Mouse (Mus musculus): ENCODE results near the gene Nudt17. TPM values are rescaled to one million over a fixed set of nuclear protein-coding genes. Genes with fewer than 3 reads are reported as not detected.
"Not testable (repeated sequence)": the region's sequence is repeated elsewhere in the genome, so short reads cannot be mapped to it uniquely, and the experiment has no call there.

The Nudt17 gene
- 16.6 and 20.0 TPM in 2 replicates for polyA plus RNA-seq (2016; fragmentation: Nextera tagmentation; extraction: Ambion mirVana)

GRCm38 (mm10) chr3:96707903-96708683, at the start of gene Nudt17:
Nudt17 (minus strand) TSS chr3:96708562.
- Histone ChIP-seq H3K4me3 (peak within 1 kb of the TSS; percentile 63), H3K27me3 (ENCODE audit: low read depth, poor library complexity, severe bottlenecking) (peaks cover 19% of the 10 kb centered on the region), H3K36me3 (peaks cover 66% of the 10 kb centered on the region), H3K4me1 (peaks cover 12% of the 10 kb centered on the region), H3K9me3 (replicated peaks) (no peaks in the 10 kb centered on the region), H3K27ac (replicated peaks) (peak within 1 kb of the TSS; percentile 68)
- DNase-seq (ENCODE audit: low spot score): peak; percentile 80
- 5% methylated on average over 42 of the region's 42 CpGs for WGBS

- Histone ChIP-seq H3K27me3 (ENCODE audit: low read depth, poor library complexity, severe bottlenecking) (no peaks in the 10 kb centered on the region), H3K36me3 (peaks cover 22% of the 10 kb centered on the region), H3K9me3 (replicated peaks) (no peaks in the 10 kb centered on the region), H3K4me3 (no peak overlapping the region), H3K27ac (replicated peaks) (no peak overlapping the region), H3K4me1 (no peaks in the 10 kb centered on the region)
- DNase-seq (ENCODE audit: low spot score): no peak
- 71% methylated on average over 7 of the region's 7 CpGs for WGBS
Observed at GRCm38 (mm10) chr3:96757691-96758090, 49.3 kb upstream of the Nudt17 start.

GRCm38 (mm10) chr3:96755935-96756334, 47.6 kb upstream of the Nudt17 start:
- whole genome bisulfite sequencing: 100% methylated on average over 1 of the region's 1 CpGs
- no peak overlapping the region for H3K27ac ChIP-seq (replicated peaks)
- H3K4me1 ChIP-seq: no peaks in the 10 kb centered on the region
- no peak overlapping the region for H3K4me3 ChIP-seq
- peaks cover 16% of the 10 kb centered on the region for H3K36me3 ChIP-seq
- H3K27me3 ChIP-seq (ENCODE audit: low read depth, poor library complexity, severe bottlenecking): no peaks in the 10 kb centered on the region
- no peak for DNase-seq (ENCODE audit: low spot score)
- no peaks in the 10 kb centered on the region for H3K9me3 ChIP-seq (replicated peaks)

- Histone ChIP-seq H3K27ac (replicated peaks) (no peak overlapping the region), H3K36me3 (no peaks in the 10 kb centered on the region; the same call in 1 of the 2 replicates), H3K27me3 (ENCODE audit: low read depth, poor library complexity, severe bottlenecking) (no peaks in the 10 kb centered on the region), H3K9me3 (replicated peaks) (no peaks in the 10 kb centered on the region), H3K4me1 (no peaks in the 10 kb centered on the region), H3K4me3 (no peak overlapping the region)
- 88% methylated on average over 1 of the region's 1 CpGs for WGBS
- DNase-seq (ENCODE audit: low spot score): no peak
Observed at GRCm38 (mm10) chr3:96746829-96747228, 38.5 kb upstream of the Nudt17 start.

GRCm38 (mm10) chr3:96744348-96744747, 36.0 kb upstream of the Nudt17 start:
- no peaks in the 10 kb centered on the region for H3K4me1 ChIP-seq
- no peaks in the 10 kb centered on the region for H3K27me3 ChIP-seq (ENCODE audit: low read depth, poor library complexity, severe bottlenecking)
- H3K27ac ChIP-seq (replicated peaks): no peak overlapping the region
- DNase-seq (ENCODE audit: low spot score): no peak
- H3K9me3 ChIP-seq (replicated peaks): no peaks in the 10 kb centered on the region
- no peaks in the 10 kb centered on the region; the same call in 1 of the 2 replicates for H3K36me3 ChIP-seq
- H3K4me3 ChIP-seq: no peak overlapping the region
- 96% methylated on average over 3 of the region's 3 CpGs for WGBS

- not testable (repeated sequence) for H3K4me1 ChIP-seq; H3K9me3 ChIP-seq (replicated peaks); DNase-seq (ENCODE audit: low spot score); H3K27ac ChIP-seq (replicated peaks); H3K27me3 ChIP-seq (ENCODE audit: low read depth, poor library complexity, severe bottlenecking); H3K4me3 ChIP-seq; H3K36me3 ChIP-seq
Observed at GRCm38 (mm10) chr3:96740279-96740678, 31.9 kb upstream of the Nudt17 start.

- Histone ChIP-seq H3K27ac (replicated peaks) (no peak overlapping the region), H3K27me3 (ENCODE audit: low read depth, poor library complexity, severe bottlenecking) (no peaks in the 10 kb centered on the region), H3K4me3 (no peak overlapping the region), H3K9me3 (replicated peaks) (no peaks in the 10 kb centered on the region), H3K36me3 (no peaks in the 10 kb centered on the region), H3K4me1 (no peaks in the 10 kb centered on the region; the same call in 1 of the 2 replicates)
- DNase-seq (ENCODE audit: low spot score): no peak
- 83% methylated on average over 1 of the region's 1 CpGs for WGBS
Observed at GRCm38 (mm10) chr3:96737995-96738394, 29.6 kb upstream of the Nudt17 start.

- WGBS: 67% methylated on average over 1 of the region's 1 CpGs
- Histone ChIP-seq H3K36me3 (no peaks in the 10 kb centered on the region), H3K9me3 (replicated peaks) (no peaks in the 10 kb centered on the region)
Observed at GRCm38 (mm10) chr3:96737013-96737740, 28.8 kb upstream of the Nudt17 start.

GRCm38 (mm10) chr3:96735200-96735599, 26.8 kb upstream of the Nudt17 start:
- peaks cover 10% of the 10 kb centered on the region for H3K4me1 ChIP-seq
- H3K36me3 ChIP-seq: no peaks in the 10 kb centered on the region
- WGBS: 83% methylated on average over 2 of the region's 2 CpGs
- no peak overlapping the region for H3K27ac ChIP-seq (replicated peaks)
- H3K9me3 ChIP-seq (replicated peaks): no peaks in the 10 kb centered on the region
- no peak for DNase-seq (ENCODE audit: low spot score)
- H3K4me3 ChIP-seq: no peak overlapping the region
- H3K27me3 ChIP-seq (ENCODE audit: low read depth, poor library complexity, severe bottlenecking): no peaks in the 10 kb centered on the region

More at GRCm38 (mm10) chr3:96737013-96737740, 28.8 kb upstream of the Nudt17 start:
- no peak overlapping the region for H3K4me3 ChIP-seq
- no peak overlapping the region for H3K27ac ChIP-seq (replicated peaks)
- H3K27me3 ChIP-seq (ENCODE audit: low read depth, poor library complexity, severe bottlenecking): no peaks in the 10 kb centered on the region
- no peak for DNase-seq (ENCODE audit: low spot score)
- H3K4me1 ChIP-seq: no peaks in the 10 kb centered on the region; the same call in 1 of the 2 replicates

- no peak for DNase-seq (ENCODE audit: low spot score)
- Histone ChIP-seq H3K27ac (replicated peaks) (no peak overlapping the region), H3K4me3 (no peak overlapping the region), H3K27me3 (ENCODE audit: low read depth, poor library complexity, severe bottlenecking) (no peaks in the 10 kb centered on the region), H3K9me3 (replicated peaks) (no peaks in the 10 kb centered on the region), H3K36me3 (no peaks in the 10 kb centered on the region), H3K4me1 (peaks cover 17% of the 10 kb centered on the region)
- WGBS: 95% methylated on average over 1 of the region's 1 CpGs
Observed at GRCm38 (mm10) chr3:96733984-96734383, 25.6 kb upstream of the Nudt17 start.

GRCm38 (mm10) chr3:96730785-96731184, 22.4 kb upstream of the Nudt17 start:
- Histone ChIP-seq H3K4me3 (no peak overlapping the region), H3K27ac (replicated peaks) (no peak overlapping the region), H3K27me3 (ENCODE audit: low read depth, poor library complexity, severe bottlenecking) (no peaks in the 10 kb centered on the region), H3K4me1 (peaks cover 37% of the 10 kb centered on the region), H3K36me3 (no peaks in the 10 kb centered on the region), H3K9me3 (replicated peaks) (no peaks in the 10 kb centered on the region)
- WGBS: 75% methylated on average over 5 of the region's 5 CpGs
- DNase-seq (ENCODE audit: low spot score): no peak

GRCm38 (mm10) chr3:96729403-96729784, 21.0 kb upstream of the Nudt17 start:
- Histone ChIP-seq H3K4me3 (no peak overlapping the region), H3K27ac (replicated peaks) (no peak overlapping the region), H3K36me3 (peaks cover 6% of the 10 kb centered on the region; the same call in 1 of the 2 replicates), H3K9me3 (replicated peaks) (no peaks in the 10 kb centered on the region), H3K4me1 (peaks cover 37% of the 10 kb centered on the region), H3K27me3 (ENCODE audit: low read depth, poor library complexity, severe bottlenecking) (no peaks in the 10 kb centered on the region)
- WGBS: 73% methylated on average over 3 of the region's 3 CpGs
- DNase-seq (ENCODE audit: low spot score): no peak
